Mouse (Mus musculus) hindbrain, postnatal 0 days (tissue): Measurements from ENCODE around the gene Slc6a14. TPM values are rescaled to one million over a fixed set of nuclear protein-coding genes. Genes with fewer than 3 reads are reported as not detected.

Source experiments
- ATAC-seq: fragments of 200-750 bp; cut with Nextera tagmentation; 2 replicates; pipeline ENCODE4 v1.8.0; 2017; ENCODE audit warnings: mild to moderate bottlenecking, moderate TSS enrichment, moderate library complexity
- DNase-seq: peaks from one replicate; pipeline ENCODE4 v3.0.0-alpha.2; 2015; ENCODE audit warnings: low spot score
- H3K27ac ChIP-seq: fragments of 300-500 bp; sonication (generic); 2 replicates; pipeline ENCODE4 v1.5.1; 2014; ENCODE audit warnings: mild to moderate bottlenecking
- H3K27me3 ChIP-seq: fragments of 300-500 bp; sonication (generic); 2 replicates; pipeline ENCODE4 v1.6.1; 2014; ENCODE audit warnings: low read length, mixed read lengths; ENCODE audit not compliant: insufficient read depth
- H3K36me3 ChIP-seq: fragments of 300-500 bp; sonication (generic); 2 replicates; pipeline ENCODE4 v1.6.1; 2014; ENCODE audit warnings: low read length, mixed read lengths; ENCODE audit not compliant: insufficient read depth
- H3K4me1 ChIP-seq: fragments of 300-500 bp; sonication (generic); 2 replicates; pipeline ENCODE4 v1.6.1; 2014; ENCODE audit warnings: antibody characterized with exemption, low read length, mixed read lengths; ENCODE audit not compliant: insufficient read depth
- H3K4me2 ChIP-seq: fragments of 300-500 bp; sonication (generic); 2 replicates; pipeline ENCODE4 v1.6.1; 2014; ENCODE audit warnings: low read depth, mild to moderate bottlenecking, low read length, moderate library complexity, mixed read lengths
- H3K4me3 ChIP-seq: fragments of 300-500 bp; sonication (generic); 2 replicates; pipeline ENCODE4 v1.5.1; 2014; ENCODE audit warnings: low read length
- H3K9ac ChIP-seq: fragments of 300-500 bp; sonication (generic); replicated peaks from 2 replicates; pipeline ENCODE4 v1.6.1; 2014; ENCODE audit warnings: mild to moderate bottlenecking, low read length, moderate library complexity, mixed read lengths
- H3K9me3 ChIP-seq: fragments of 300-500 bp; sonication (generic); 2 replicates; pipeline ENCODE4 v1.6.1; 2016; ENCODE audit warnings: low read length, mixed read lengths
- CTCF ChIP-seq: IDR thresholded peaks from 2 replicates; pipeline ENCODE4 v1.5.1; 2016; ENCODE audit warnings: antibody characterized with exemption, control low read depth, low read depth
- WGBS: fragments of 180-500 bp; shearing (Covaris S2); extraction: QIAGEN DNeasy Blood & Tissue Kit; methylation state at CpG from one replicate; pipeline ENCODE4 v1.1.7; 2014; 5-methylcytosine and 5-hydroxymethylcytosine counted together
- polyA plus RNA-seq: library from polyadenylated mRNA; unstranded; fragments of >200 nt; fragmentation: Nextera tagmentation; extraction: Ambion mirVana; gene quantifications from 2 replicates; pipeline ENCODE4 v1.2.1, GENCODE M21; 2015
- total RNA-seq: library from RNA; depleted of rRNA; stranded (reverse); fragments of >200 nt; gene quantifications from 2 replicates; pipeline ENCODE4 v1.2.3, GENCODE M21; 2014; rRNA removed

The Slc6a14 gene
- total and polyA plus RNA-seq, 2 experiments from 2014 or later, result not detected

- ATAC-seq (no peak), DNase-seq (no peak)
- H3K27ac ChIP-seq, result no peak overlapping the region
- H3K4me1 ChIP-seq, result no peaks in the 10 kb centered on the region
- no peak for TF ChIP-seq CTCF
- 87% methylated on average over 2 of the region's 2 CpGs for WGBS
- no peak overlapping the region for H3K4me3 ChIP-seq
- no peaks in the 10 kb centered on the region for H3K9me3 ChIP-seq
- no peaks in the 10 kb centered on the region for H3K27me3 ChIP-seq
- H3K4me2 ChIP-seq, result no peak overlapping the region
- H3K9ac ChIP-seq, result no peak overlapping the region
- no peaks in the 10 kb centered on the region for H3K36me3 ChIP-seq
Measured at GRCm38 (mm10) chrX:21716885-21717284, 2.2 kb downstream of the Slc6a14 start.

GRCm38 (mm10) chrX:21744997-21745396, 30.3 kb downstream of the Slc6a14 start, which contains the start of gene Gm28269:
Gene Gm28269 (minus strand): TSS chrX:21745097.
- H3K27me3 ChIP-seq, result no peaks in the 10 kb centered on the region
- no peak within 1 kb of the TSS for H3K9ac ChIP-seq
- no peak within 1 kb of the TSS for H3K27ac ChIP-seq
- H3K4me3 ChIP-seq, result no peak within 1 kb of the TSS
- H3K9me3 ChIP-seq, result no peaks in the 10 kb centered on the region
- no peak within 1 kb of the TSS for H3K4me2 ChIP-seq
- no peaks in the 10 kb centered on the region for H3K36me3 ChIP-seq
- DNase-seq (no peak), ATAC-seq (no peak)
- TF ChIP-seq CTCF, result no peak
- no peaks in the 10 kb centered on the region for H3K4me1 ChIP-seq

Other genes with a start within 250 kb of the Slc6a14 start
- gene Agtr2, start 230.4 kb upstream of the Slc6a14 start, total RNA-seq, result 3.1 and 6.4 TPM in 2 replicates
- gene Agtr2, start 230.4 kb upstream of the Slc6a14 start, polyA plus RNA-seq, result 4.5 and 5.3 TPM in 2 replicates
- gene Gm28269, start 30.2 kb downstream of the Slc6a14 start, total RNA-seq, result not detected in 2 replicates
- not detected in 2 replicates for gene Gm28269, start 30.2 kb downstream of the Slc6a14 start, polyA plus RNA-seq